Mouse (Mus musculus): ENCODE data around the gene Noxred1.
"Not testable (repeated sequence)": the region's sequence is repeated elsewhere in the genome, so short reads cannot be mapped to it uniquely, and the experiment has no call there.

The Noxred1 gene

GRCm38 (mm10) chr12:87238632-87239031, at the start of gene Noxred1:
TSS of gene Noxred1 (minus strand) at chr12:87238732.
- DNase-seq (ENCODE audit: inconsistent age in 2 of 2, low spot score in 1 of 2): no peak

- no peak for DNase-seq (ENCODE audit: inconsistent age in 2 of 2, low spot score in 1 of 2)
These were observed 46.2 kb upstream of the Noxred1 start for GRCm38 (mm10) chr12:87284726-87285125.

DNA sequence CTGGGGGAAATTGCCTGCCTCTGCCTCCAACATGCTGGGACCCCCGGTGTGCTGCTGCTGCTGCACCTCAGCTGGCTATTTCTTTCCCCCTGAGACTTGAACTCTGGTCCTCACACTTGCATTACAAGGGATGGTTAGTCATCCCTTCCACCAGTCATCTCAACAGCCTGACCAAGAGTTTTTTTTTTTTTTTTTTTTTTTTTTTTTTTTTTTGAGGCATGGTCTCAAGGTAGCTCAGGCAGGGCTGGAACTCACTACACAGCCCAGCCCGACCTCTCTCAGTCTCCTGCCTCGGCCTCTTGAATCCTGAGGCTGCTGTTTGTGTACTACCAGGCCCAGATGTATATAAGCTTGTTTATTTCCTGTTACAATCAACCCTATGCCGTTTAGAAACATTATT, 45.7 kb upstream of the Noxred1 start:
- DNase-seq (ENCODE audit: inconsistent age in 2 of 2, low spot score in 1 of 2): no peak

- DNase-seq (ENCODE audit: inconsistent age in 2 of 2, low spot score in 1 of 2): no peak
These were observed 45.2 kb upstream of the Noxred1 start for GRCm38 (mm10) chr12:87283706-87284105.

DNA sequence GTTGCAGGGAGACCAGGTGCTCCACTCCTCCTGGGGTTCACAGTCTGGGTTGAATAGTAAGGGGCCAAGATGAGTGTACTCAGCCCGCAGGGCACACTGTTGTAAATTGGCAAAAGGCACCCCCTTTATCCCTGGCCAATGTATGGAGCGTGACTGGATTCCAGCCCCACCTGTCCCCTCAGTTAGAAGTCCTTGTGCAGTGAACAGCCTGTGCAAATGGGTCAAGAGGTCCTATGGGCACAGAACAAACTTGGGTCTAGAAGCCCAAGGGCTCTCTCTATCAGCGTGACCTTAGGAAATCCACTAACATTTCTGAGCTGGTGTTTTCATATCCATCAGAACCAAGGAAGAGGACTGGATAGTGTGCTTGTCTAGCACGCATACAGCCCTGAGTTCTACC, 44.2 kb upstream of the Noxred1 start:
- DNase-seq (ENCODE audit: inconsistent age in 2 of 2, low spot score in 1 of 2): no peak

DNA sequence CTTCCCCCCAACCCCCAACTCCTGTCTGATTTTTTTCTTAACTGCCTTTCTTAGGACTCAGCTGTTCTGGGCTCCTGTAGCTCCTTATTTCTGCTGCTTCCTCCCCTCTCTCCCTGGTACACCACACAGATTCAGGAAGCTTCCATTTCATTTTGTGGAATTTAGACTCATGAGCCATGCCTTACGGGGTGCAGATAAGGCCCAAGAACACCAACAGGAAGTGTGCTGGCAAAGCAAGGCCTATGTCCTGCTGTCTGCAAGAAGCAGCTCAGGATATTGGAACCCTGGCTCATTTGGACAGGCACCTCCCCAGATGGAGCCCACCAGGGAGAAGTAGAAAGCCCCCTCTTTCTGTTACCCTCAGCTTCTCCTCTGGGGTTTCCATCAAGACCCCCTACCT, 43.2 kb upstream of the Noxred1 start:
- DNase-seq (ENCODE audit: inconsistent age in 2 of 2, low spot score in 1 of 2): no peak

DNA sequence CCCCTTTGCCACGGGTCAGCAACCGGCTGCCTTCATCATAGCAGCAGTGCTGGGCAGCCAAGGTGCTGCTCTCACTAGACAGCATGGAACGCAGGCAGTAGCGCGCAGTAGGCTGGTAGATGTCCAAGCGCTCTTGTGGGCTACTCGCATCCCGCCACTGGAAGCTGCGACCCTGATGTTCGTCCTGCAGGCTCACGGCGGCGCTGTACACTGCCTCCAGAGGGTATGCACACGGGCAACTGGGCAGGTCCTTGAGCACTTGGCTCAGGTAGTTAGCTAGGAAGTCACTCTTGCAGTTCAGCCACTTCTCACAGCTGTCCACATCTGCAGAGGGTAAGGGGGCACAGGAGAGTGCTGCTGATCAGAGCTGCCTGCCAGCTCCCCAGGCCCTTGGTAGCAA, 41.3 kb upstream of the Noxred1 start:
- no peak for DNase-seq (ENCODE audit: inconsistent age in 2 of 2, low spot score in 1 of 2)

- DNase-seq (ENCODE audit: inconsistent age in 2 of 2, low spot score in 1 of 2): peak in 1 of 2 experiments; percentile 56
These were observed 40.8 kb upstream of the Noxred1 start for GRCm38 (mm10) chr12:87279350-87279749.

- DNase-seq (ENCODE audit: inconsistent age in 2 of 2, low spot score in 1 of 2): peak in 1 of 2 experiments; percentile 55
These were observed 39.7 kb upstream of the Noxred1 start for GRCm38 (mm10) chr12:87278118-87278730.

DNA sequence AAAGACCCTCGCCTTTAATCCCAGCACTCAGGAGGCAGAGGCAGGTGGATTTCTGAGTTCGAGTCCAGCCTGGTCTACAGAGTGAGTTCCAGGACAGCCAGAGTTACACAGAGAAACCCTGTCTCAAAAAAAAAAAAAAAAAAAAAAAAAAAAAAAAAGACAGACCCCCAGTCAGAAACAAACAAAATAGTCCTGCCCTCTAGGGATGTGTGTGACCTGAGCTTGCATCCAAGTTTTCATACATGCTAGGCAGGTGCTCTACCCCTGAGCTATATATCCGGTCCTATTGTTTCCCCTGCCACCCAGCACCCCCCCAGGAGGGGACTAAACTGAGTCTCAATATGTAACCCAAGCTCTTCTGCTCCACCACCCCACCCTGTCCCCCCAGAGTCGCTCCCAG, 38.7 kb upstream of the Noxred1 start:
- not testable (repeated sequence) for DNase-seq (ENCODE audit: inconsistent age in 2 of 2, low spot score in 1 of 2)

GRCm38 (mm10) chr12:87274853-87275831, 36.6 kb upstream of the Noxred1 start:
- no peak for DNase-seq (ENCODE audit: inconsistent age in 2 of 2, low spot score in 1 of 2)

DNA sequence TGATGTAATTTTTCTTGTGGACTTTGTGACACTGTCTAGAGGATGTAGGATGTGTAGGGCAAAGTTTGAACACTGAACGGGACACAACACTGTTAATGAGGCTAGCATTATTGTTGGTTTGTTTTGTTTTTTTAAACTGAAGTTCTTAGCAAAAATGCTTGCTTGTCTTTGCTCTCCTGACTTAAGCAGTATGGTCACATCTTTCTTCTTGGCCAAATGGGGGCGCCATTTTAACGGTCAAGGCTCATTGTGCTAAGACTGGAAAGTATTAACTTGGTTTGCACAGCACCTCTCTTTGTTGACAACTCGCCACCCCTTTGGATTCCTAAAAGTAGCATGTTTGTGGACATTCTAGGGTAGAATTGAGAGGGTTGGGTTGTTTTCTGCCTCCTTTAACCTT, 29.1 kb upstream of the Noxred1 start:
- peak; percentile 36 to 77 for DNase-seq (ENCODE audit: inconsistent age in 2 of 2, low spot score in 1 of 2)

DNA sequence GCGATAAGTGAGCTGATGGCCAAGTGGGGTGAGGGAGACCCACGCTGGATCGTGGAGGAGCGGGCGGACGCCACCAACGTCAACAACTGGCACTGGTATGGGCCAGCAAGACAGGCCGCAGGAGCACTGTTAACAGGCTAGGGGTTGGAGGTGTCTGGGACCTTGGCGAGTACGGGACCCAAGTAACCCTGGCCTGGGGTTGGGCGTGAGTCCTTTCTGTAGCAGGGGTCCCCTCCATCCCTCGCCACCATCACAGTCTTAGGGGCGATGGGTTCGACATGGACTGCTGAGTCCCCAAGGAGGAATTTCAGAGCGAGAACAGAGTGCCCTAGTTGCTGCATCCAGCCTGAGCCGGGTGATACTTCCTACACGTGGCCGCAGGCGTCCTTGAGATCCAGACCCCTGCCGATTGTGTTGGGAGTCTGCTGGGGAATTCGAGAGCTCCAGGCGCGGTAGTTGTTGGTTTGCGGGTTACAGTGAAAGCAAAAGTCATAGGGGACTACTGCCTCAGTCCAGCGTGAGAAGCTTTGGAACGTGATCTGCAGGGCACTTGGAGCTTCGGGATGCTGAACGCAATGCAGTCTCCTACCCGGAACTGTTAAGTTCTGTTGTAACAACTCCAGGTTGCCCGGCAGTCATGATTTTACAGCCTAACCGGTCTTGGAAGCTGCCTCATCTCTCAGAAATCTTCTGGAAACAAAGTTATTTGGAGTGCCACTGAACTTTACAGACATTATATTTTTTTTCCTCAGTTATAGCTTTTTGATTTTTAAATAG, 28.5 kb upstream of the Noxred1 start:
- no peak for DNase-seq (ENCODE audit: inconsistent age in 2 of 2, low spot score in 1 of 2)

GRCm38 (mm10) chr12:87266108-87266826, 27.7 kb upstream of the Noxred1 start, which contains the start of the genes Vipas39 and Ahsa1:
TSS of gene Vipas39 (minus strand) at chr12:87266256.
TSS of gene Ahsa1 (plus strand) at chr12:87266479.
- DNase-seq (ENCODE audit: inconsistent age in 2 of 2, low spot score in 1 of 2): peak; percentile 91 to 98

DNA sequence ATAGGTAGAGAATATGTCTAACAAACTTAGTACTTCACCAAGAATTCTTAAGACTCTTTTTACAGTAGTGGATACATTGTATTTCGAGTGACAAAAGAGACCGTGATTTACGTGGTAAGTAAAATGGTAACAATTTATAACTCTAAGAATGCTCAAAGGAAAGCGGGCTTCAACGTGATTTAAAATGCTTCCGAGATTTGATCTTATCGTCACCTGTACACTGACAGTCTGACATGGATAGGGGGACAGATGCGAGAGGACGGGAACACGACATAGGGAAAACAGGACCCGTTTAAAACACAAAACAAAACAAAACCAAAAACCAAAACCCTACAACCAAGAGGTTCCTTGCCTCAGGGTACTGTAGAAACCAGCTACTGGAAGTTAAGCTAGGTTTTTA, 26.9 kb upstream of the Noxred1 start:
- DNase-seq (ENCODE audit: inconsistent age in 2 of 2, low spot score in 1 of 2): no peak

DNA sequence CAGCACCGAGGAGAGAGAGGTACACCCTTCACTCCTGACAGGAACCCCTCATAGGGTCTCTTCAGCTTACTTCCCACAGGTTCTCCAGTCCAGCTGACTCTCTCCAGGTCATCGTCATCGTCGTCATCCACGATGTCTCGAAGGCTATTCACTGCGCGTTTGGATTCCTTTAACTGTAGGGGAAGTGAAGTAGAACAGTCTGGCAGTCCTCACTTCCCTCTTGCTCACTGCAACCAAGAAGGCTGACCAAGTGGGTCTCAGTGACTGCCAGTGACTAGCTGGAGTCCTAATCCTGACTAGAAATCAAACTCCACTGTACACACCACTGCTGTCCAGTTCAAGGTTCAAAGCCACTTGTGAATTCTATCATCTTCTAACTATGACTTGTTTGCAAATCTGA, 22.0 kb upstream of the Noxred1 start:
- DNase-seq (ENCODE audit: inconsistent age in 2 of 2, low spot score in 1 of 2): no peak

DNA sequence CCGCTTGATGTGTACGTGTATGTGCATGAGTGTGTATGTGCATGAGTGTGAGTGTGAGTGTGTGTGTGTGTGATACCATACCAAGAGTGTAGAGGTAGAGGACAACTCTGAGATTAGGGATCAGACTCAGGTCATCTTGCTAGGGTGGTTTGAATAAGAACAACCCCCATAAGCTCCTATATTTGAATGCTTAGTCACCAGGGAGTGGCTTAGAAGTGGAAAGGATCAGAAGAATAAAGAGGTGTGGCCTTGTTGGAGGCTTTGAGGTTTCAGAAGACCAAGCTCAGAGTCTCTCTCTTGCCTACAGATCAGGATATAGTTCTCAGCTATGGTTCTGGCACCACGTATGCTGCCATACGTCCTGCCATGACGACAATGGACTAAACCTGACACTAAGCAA, 18.1 kb upstream of the Noxred1 start:
- no peak for DNase-seq (ENCODE audit: inconsistent age in 2 of 2, low spot score in 1 of 2)

DNA sequence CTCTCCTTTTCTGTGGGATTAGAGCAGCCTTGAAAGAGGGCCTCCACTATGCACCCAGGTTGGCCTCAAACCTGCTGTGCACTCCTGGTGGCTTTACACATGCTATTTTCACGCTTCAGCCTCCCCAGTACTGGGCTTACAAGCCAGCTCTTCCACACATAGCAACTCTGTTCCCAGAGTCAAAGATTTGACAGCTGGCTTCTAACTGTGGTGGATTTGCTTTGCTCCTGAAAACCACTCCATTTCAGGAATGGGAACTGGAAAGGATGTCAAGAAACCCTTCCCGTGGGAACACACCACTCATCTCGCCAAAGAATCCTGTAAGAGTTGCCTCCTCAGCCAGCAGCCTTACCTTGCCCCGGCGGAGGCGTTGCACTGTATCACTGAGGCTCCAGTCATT, 15.3 kb upstream of the Noxred1 start:
- no peak for DNase-seq (ENCODE audit: inconsistent age in 2 of 2, low spot score in 1 of 2)

DNA sequence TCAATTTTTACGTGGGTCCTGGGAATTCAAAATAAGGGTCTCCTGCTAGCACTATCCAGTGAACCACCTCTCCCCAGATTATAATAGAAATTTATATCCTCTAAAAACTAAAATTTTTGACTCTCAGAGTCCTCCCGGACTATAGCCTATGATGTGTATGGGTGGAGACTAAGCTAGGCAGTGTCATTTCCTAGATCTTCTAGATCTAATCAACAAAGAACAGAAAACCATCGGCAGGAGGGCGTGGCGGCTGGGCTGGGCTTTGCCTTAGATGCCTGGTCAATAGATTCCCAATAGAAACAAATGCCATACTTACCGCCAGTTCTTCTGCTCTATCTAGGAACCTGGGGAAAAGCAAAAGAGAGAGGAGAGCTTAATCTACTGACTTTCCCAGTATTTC, 11.6 kb upstream of the Noxred1 start:
- DNase-seq (ENCODE audit: inconsistent age in 2 of 2, low spot score in 1 of 2): no peak

DNA sequence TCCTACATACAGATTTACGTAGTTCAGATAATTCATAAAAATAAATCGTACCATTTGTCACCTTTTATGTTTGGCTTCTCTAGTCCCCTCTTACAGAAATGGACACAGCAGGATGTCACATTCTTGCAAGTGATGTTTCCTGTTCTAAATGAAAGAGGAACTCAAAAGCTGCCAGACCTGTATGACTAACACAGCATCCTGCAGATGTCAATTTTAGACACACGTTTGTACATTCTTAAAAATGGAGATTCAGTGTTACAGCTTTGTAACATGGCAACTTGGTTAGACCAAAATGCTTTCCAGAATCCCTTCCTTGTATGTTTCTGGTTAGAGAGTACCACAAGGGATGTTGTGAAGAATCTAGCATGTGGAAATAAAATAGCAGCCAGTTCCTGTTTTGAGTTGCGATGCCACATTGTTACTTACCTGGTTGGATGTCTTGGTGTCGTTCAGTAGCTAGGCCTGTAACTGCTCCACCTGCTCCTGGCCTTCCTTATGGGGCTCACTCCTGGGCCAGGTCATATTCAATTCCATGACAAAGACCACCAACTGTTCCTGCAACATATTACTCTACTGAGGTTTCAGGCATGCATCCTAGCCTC, 1.5 kb downstream of the Noxred1 start:
- DNase-seq (ENCODE audit: inconsistent age in 2 of 2, low spot score in 1 of 2): no peak
